Mouse (Mus musculus) CD8-positive naive resting alpha-beta T cell, adult 2 months (primary cell): Measurements from ENCODE around the gene Ptpn5.

Experiments used
- DNase-seq, 2 experiments: peaks; one replicate each; pipeline ENCODE4 v3.0.0; 2022; ENCODE audit warnings: low read depth in 2 of 2, low spot score in 2 of 2

The Ptpn5 gene

DNA sequence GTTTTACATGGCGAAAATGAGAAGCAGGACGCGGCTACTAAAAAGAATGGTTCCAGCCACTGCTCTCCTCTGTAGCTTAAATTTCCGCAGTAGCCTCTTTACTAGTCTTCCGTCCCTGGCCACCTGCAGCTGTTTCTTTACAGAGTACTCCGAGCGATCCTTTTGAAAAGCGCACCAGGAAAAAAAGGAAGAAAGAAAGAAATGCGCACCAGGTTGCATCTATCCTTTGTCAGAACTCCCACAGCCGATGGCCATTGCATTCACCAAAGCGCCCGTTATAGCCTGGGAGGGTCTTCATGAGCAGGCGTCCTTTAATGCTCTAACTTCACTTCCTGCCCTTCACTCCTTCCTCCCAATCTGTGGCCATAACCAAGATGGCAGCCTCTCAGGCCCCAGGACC lies at the start of gene Ptpn5:
Gene Ptpn5, minus strand, starts transcription at position 354 of the 400 bp plus-strand sequence.
- DNase-seq = no peak

DNA sequence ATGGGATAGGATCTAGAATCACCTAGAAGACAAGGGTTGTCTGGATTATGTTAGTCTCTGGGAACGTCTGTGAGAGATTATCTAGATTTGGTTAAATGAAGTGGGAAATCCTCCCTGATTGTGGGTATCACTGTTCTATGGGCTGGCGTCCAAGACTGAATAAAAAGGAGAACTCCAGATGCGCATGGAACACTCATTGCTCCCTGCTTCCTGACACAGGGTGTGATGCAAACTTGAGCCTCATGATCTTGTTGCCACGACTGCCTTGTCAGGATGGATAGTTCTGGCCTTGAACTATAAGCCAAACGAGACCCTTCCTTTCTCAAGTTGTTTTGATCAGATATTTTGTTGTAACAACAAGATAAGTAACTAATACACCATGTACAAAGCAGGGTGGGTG lies 37.3 kb upstream of the Ptpn5 start:
- DNase-seq = no peak

DNA sequence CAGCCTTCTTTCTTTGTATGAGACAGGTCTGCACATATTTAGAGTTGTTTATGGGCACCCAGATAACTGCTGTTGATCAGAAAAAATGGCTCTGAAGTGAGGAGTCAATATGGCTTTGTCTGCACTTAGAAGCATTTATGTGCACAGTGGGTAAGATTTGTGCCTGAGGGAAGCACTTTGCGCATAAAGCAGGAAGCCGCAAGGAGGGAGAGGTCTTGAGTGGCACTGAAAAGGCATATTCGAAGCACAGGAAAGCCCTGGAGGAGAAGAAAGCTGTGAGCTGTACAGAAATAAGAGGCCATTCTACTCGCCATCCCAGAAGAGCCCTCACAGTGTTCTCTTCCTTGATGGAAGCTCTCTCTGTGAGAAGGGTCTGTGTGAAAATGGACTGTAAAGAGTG lies 31.5 kb upstream of the Ptpn5 start:
- DNase-seq = no peak

DNA sequence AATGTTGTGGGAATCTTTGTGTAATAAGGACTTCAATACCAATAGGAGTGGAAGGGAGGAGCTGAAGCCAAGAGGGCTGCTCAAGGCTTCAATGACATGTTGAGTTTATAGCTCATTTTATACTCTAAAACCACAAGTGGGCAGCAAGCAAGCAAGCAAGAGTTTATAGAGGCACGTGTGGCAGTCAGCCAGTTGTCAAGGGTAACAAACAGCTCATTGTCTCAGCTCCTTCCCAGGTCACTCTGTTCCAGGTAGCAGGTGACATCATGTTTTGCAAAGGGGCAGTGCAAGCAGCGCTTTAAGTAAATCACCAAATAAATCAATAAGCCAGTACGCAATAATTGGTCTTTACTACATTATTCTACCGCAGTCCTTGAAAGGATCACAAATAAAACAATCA lies 29.7 kb upstream of the Ptpn5 start:
- no peak for DNase-seq

DNA sequence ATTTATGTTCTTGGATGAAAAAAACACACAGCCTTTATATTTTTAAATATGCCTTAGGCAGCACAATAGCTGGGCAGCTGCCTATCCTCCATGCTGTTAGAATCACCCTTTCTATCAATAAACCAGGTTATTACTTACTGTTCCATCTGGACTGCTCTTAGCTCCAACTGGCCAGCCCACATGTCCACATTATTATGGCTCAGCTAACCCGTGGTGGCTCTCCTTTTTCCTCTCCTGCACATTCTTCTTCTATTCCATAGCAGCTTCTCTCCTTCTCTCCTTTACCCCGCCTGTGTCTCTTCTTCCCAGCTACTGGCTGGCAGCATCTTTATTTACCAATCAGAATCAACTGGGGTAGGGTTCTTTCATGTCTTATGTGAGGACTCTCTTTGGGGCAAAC lies 25.0 kb upstream of the Ptpn5 start:
- no peak for DNase-seq

DNA sequence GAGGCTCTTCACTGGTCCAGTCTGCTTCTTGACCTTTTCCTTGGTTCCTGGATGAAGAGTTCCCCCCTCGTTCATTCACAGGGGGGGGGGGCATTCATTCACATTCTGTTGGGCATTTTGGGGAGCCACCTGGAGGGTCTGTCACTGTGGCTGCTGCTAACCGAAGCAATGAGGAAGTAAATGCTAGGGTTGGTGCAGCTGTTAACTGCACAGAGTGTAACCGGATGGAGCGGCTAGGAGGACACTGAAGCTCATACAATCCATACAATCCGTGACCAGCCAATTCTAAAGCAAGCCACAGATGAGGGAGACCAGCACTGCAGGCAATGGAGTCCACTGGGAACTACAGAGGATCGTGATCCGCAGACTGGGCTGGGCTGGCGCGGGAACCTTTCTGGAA lies 24.3 kb upstream of the Ptpn5 start:
- no peak for DNase-seq

DNA sequence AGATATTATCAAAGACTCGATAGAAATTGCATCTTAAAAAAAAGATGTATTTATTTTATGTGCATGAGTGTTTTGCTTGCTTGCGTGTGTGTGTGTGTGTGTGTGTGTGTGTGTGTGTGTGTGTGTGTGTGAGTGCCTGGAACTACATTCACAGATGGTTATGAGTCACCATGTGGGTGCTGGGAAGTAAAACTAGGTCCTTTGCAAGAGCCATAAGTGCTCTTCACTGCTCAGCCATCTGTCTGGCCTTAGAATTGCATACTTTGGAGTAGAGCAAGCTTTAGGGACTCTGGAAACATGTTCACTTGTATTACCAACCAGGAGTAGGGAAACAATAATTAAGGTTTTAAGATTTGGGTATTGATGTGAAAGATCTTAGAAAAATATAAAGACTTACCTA lies 22.4 kb upstream of the Ptpn5 start:
- no peak for DNase-seq

DNA sequence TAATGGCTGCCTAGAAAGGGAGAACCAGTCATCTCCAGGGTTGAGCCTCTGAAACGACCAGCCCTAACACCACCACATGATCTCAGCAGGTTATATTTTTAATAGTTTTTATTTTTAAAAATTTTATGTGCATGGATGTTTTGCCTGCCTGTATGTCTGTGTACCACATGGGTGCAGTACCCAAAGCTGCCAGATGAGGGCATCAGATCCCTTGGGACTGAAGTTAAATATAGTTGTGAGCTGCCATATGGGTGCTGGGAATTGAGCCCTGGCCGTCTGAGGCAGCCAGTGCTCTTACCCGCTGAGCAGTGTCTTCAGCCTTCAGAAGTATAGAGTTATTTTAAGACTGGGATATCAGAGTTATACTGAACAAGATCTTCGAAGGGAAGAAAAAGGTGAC lies 21.9 kb upstream of the Ptpn5 start:
- DNase-seq = no peak

DNA sequence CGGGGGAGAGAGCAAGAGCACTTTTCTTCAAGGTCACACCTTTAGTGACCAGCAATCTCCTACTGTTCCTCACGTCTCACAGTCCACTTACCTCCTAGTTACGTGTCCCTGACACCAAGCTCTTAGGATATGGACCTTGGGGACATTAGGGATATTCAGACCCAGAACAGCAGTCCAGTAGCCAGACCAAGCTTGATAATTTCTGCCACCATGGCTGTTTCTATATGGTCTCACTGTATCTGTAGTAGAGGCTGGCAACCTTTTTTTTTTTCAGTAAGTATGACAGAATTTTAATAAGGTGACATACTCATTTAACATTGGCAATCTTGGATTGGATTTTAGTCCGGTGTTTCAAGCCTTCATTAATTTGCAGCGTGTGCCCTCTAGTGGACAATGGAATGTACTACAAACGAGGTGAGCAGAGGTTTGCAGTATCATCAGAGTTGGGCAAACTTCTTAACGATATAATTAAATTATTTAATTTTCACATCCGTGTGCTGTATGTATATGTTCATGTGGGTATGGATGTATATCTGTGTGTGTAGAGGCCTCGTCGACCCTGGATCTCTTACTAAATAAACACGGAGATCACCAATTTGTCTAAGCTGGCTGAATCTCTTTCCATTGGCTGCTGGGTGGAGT lies 17.1 kb upstream of the Ptpn5 start:
- peak; percentile 11 to 29 for DNase-seq

DNA sequence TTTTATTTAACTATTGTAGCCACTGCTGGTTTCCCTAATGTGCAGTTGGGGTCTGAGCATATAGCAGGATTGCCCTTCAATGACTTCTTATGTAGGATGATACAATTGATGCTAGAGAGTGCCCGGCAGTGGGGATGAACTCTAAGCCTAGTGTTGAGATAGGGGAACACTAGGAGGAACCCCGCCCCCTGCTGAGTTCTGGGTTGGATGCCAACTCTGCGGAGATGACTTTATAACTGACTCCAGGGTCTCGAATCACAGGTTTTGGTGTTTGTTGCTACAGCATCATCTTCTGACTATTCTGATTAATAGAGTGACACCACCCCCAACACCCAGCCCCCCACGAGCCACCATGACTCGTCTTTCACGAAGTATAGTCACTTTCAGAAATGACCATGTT lies 14.8 kb upstream of the Ptpn5 start:
- no peak for DNase-seq

DNA sequence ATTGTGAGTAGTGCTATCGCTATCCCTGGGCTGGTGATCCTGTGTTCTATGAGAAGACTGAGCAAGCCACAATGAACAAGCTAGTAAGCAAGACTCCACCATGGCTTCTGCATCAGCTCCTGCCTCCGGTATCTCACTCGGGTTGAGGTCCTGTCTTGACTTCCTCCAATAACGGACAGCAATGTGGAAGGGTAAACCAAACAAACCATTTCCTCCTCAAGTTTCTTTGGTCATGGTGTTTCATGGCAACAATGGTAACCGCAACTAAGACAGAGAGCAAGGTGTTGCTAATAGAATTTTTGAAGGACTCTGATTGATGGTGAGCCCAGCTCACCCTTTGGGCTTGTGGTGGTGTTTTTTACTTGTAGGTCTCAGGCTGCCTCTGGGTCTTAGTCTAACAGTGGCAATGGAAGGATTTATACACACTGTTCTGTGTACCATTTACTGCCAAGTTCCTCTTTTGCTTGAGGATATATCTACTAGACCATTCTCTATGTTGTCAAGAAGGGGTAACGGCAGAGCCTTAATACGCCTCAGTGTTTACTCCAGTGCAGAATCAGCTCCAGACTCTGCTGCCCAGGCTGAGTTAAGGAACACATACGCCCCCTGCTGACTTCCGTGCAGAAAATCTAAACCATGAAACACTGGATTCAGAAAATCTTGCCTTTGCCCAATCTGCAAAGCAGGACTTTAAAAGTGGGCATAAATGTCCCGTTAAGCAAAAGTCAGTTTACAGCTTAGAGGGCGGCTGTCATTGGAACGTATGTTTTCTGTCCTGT lies 12.7 kb upstream of the Ptpn5 start:
- DNase-seq = peak in 1 of 2 experiments; percentile 14

DNA sequence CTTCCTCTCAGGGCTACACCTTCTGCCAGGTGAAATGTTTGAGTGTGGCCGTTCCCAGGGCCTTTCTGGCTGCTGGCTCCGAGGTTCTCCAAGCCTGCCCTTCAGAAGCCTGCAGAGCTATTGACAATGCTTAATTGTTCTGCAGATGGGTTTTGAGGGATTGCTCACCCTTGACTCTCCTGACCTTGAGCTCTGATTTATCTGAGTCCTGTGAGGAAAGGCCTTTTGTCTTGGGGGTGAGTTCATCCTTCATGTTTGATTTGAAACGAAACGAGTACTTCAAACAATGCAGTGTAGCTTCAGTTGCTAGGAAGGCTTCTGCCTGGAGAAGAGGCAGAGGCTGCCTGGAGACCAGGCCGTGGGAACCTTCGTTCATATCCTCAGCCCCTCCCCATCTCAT lies 10.8 kb upstream of the Ptpn5 start:
- no peak for DNase-seq

DNA sequence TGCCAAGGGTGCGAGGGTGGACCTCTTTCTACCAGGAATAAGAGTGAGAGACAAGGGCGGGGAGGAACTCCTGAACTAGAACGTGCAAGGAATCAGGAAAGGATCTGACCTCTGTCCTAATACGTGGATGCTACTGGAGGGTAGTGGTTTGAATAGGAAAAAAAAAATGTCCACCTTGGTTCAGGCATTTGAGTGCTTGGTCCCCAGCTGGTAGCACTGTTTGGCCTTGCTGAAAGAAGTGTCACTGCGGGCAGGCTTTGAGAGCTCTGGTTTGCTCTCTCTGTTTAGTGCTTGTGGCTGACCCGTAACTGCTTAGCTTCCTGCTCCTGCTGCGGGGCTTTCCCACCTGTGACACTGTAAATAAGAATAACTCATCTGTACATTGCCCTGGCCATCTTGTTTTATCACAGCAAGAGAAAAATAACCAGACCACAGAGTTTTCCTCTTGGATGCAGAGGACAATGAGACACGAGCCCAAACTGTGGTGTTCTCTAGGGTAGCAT lies 6.4 kb upstream of the Ptpn5 start:
- DNase-seq = no peak

DNA sequence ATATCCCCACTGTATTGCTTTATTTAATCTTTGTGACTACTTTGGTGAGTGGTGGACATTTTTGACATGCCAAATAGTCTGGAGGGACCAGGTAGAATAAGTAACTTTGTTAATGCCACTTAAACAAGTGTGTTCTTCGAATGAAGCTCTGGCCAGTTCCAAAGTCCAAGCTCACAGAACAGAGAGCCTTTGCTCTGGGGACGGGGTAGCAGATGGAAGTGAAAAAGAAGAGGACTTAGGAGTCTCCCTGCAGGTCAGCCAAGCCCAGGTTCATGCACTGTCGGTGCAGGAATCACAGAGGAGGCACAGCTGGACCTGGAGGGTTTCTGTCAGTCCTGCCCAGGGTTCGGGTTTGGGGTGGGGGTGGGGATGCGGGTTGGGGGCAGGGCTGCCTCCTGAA lies 1.1 kb upstream of the Ptpn5 start:
- DNase-seq = no peak

DNA sequence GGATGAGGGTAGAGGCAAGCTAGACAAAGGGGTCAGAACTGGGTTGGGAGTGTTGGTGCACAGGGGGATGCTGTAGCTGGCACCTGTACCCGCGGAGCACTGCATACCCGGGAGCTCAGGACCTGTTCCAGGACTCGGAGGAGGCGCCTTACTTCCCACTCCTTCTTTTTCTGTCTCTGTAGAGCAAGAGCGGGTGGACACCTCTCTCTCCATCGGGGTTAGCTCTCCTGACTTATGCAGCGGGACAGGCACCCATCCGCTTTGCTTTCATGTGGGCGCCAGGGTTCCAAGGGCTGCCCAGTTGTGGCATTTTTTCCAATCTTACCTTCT lies 588 bp downstream of the Ptpn5 start:
- no peak for DNase-seq

DNA sequence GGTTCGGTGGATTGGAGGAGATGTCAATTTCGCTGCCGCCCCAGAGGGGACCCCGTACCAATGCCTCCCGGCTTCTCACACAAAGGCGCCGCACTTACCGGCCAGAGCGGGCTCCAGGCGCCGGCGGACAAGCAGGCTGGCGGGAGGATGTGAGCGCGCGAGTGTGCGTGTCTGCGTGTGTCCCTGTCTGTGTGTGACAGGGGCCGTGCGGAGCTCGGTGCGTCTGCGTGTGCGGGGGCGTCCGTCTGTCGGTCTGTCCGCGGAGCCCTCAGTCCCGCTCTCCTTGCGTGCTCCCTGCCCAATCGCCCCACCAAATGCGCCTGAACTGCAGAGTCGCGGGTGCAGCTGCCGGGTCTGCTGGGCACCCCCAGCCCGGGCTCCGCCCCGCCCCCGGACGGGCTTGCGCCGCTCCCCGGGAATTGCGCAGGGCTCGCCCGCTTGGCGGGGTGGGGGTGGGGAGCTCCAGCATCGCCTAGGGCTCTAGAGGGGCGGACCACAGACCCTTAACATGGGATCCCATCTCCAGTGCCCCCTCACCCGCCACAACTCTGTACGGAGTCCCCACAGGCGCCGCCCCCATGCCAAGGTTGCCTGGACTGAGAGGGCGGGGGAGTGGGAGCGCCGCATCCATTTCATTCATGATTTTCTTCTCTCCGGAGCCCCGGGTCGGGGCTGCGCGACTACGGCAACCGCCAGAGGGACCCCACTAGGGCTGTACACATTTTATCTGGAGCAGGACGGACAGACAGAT lies 1.1 kb downstream of the Ptpn5 start:
- DNase-seq = no peak

DNA sequence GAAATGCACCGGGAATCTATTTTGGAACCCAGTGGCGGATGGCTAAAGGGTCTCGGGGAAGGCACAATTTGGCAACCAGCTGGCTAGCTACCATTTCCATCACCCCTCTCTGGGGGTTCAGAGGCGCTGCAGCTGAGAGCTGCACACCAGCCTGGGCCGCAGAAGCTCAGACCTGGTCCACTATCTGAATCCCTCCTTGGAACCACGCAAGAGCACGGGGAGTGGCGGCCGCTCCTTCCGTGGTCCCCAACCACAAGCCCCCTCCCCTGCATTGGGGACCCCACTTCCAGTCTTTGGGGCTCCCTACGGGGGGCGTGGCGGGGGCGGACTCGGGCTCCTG lies 1.7 kb downstream of the Ptpn5 start:
- DNase-seq = no peak

DNA sequence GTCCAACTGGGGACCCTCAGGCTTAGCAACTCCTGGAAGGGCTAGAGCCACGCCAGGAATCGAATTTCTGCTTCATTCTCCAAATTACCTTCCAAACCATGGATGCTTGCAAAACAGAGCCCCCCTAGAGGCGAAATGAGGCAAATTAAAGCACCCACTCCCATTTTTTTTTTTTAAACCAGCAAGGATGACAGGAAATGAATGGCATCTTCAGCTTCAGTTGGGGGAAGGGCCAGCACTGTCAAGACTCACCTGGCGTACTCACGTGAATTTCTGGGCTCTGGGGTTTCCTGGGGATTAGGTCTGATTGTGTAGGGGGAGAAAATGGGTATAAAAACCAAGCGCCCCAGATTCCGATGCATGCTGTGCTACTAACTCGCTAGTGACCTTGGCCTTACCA lies 2.2 kb downstream of the Ptpn5 start:
- no peak for DNase-seq

DNA sequence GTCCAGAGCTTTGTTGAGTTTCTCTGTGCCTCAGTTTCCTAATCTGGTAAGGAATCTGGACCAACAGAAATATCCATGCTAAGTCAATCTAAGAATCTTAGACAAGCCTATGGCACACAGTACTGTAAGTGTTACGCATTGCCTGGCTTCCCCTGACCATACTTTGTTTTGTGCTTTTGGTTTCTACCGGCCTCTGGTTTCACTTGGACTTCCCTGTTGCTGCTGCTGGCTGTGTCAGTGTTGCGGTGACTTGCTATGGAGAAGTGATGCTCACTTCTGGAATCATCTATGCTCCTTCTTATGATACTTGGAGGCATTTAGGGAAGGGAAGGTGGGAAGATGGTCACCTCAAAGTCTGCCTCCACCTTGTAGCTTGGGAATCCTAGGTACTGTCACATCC lies 11.5 kb downstream of the Ptpn5 start:
- no peak for DNase-seq

DNA sequence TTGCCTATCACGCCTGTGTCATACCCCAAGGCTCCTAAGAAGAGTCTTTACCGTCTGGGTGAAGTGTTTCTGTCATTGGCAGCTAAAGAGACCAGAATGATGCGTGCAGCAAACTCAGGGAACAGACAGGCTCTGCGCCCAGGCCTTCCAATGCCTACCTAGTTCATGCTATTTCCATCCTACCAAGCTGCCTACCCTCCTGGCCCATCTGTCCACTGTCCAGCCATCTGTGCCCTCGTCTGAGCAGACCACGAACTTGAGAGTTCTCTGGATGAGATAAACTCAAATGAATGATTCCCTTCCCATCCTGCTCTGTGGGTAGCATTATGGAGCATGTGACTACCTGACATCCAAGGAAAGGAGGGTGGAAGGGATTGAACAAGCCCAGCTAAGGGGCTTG lies 16.8 kb downstream of the Ptpn5 start:
- DNase-seq = no peak

DNA sequence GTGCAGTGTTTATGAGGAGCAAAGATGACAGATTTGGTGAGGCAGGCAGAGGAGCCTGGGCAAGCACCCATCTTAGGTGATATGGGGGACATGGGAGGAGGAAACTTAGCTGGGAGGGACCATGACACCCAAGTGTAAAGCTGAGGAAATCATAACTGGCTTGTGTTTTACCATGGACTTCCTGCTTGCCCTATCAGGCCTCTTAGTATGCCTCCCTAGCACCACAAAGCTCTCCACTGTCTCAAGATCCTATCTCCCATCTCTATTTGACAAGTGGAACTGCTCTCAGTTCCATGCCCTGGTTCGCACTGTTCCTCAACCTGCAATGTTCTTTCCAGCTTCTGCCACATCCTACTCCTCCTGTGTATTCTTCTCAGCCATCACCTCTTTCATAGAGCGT lies 18.0 kb downstream of the Ptpn5 start:
- no peak for DNase-seq

DNA sequence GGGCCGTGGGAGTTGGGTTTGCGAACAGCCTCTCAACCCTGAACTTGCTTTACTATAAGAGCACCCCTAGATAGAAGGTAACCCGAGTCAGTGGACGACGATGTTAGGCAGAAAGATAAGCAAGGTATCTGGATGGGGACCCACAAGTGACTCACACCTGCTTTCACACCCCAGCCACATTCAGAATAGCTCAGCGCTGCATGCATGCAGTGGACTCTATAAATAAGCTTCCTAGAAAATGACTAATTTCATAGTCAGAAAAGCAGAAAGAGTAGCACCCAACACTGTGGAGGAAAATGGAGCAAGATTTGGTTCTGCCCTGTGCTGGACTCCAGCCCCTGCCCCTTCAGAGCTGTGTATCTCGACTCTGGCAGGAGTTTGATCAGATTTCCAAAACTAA lies 20.1 kb downstream of the Ptpn5 start:
- no peak for DNase-seq
